Mouse (Mus musculus): ENCODE data around the gene Sulf2. TPM values are rescaled to one million over a fixed set of nuclear protein-coding genes. Genes with fewer than 3 reads are reported as not detected.

Sulf2 gene
- polyA plus RNA-seq, 1 experiment from 2014 or later = 113 TPM

GRCm38 (mm10) chr2:166125492-166126252, 29.8 kb downstream of the Sulf2 start:
- no peak overlapping the region for H3K27ac ChIP-seq (replicated peaks)
- 64% methylated on average over 13 of the region's 13 CpGs for WGBS
- H3K4me2 ChIP-seq (replicated peaks) = no peak overlapping the region
- H3K4me3 ChIP-seq = no peak overlapping the region
- no peaks in the 10 kb centered on the region for H3K4me1 ChIP-seq
- H3K36me3 ChIP-seq = 0 out of 2 replicates have a peak, but pooled peaks cover 5% of the 10 kb centered on the region
- no peak for ATAC-seq (ENCODE audit: low FRiP score, low read depth)
- no peaks in the 10 kb centered on the region for H3K9me3 ChIP-seq
- no peaks in the 10 kb centered on the region for H3K27me3 ChIP-seq
- H3K9ac ChIP-seq (replicated peaks) = no peak overlapping the region

DNA sequence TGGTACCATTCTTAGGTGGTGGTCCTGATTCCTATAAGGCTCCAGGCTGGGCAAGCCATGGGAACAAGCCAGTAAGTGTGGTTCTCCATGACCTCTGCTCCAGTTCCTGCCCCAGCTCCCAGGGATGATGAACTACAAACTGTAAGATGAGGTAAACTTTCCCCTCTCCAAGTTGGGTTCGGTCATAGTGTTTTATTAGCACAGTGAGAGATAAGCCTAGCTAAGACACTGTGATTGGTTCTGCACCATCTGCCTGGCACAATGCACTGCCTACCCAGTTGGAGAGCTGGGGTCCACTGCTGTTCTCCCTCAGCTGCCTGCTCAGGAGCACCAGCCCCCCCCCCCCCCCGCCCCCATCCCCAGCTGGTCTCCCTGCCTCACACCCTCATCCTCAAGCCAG, 30.4 kb downstream of the Sulf2 start:
- no peak overlapping the region for H3K9ac ChIP-seq (replicated peaks)
- H3K4me1 ChIP-seq = no peaks in the 10 kb centered on the region
- no peak for ATAC-seq (ENCODE audit: low FRiP score, low read depth)
- H3K4me2 ChIP-seq (replicated peaks) = no peak overlapping the region
- no peak overlapping the region for H3K27ac ChIP-seq (replicated peaks)
- no peaks in the 10 kb centered on the region for H3K9me3 ChIP-seq
- H3K4me3 ChIP-seq = no peak overlapping the region
- H3K36me3 ChIP-seq = 0 out of 2 replicates have a peak, but pooled peaks cover 5% of the 10 kb centered on the region
- 96% methylated on average over 1 of the region's 2 CpGs for WGBS
- no peaks in the 10 kb centered on the region for H3K27me3 ChIP-seq

GRCm38 (mm10) chr2:166122781-166123180, 32.7 kb downstream of the Sulf2 start:
- Histone ChIP-seq H3K4me1 (no peaks in the 10 kb centered on the region), H3K27ac (replicated peaks) (no peak overlapping the region), H3K4me3 (no peak overlapping the region), H3K9ac (replicated peaks) (no peak overlapping the region), H3K27me3 (no peaks in the 10 kb centered on the region), H3K36me3 (0 out of 2 replicates have a peak, but pooled peaks cover 5% of the 10 kb centered on the region), H3K9me3 (no peaks in the 10 kb centered on the region), H3K4me2 (replicated peaks) (no peak overlapping the region)
- 95% methylated on average over 6 of the region's 6 CpGs for WGBS
- no peak for ATAC-seq (ENCODE audit: low FRiP score, low read depth)

- H3K36me3 ChIP-seq = peaks cover 8% of the 10 kb centered on the region
- 86% methylated on average over 14 of the region's 14 CpGs for WGBS
Observed at GRCm38 (mm10) chr2:166121681-166122355, 33.6 kb downstream of the Sulf2 start.

GRCm38 (mm10) chr2:166119992-166120391, 35.5 kb downstream of the Sulf2 start:
- WGBS = 85% methylated on average over 2 of the region's 2 CpGs
- Histone ChIP-seq H3K27ac (replicated peaks) (no peak overlapping the region), H3K9ac (replicated peaks) (no peak overlapping the region), H3K4me1 (no peaks in the 10 kb centered on the region), H3K4me3 (no peak overlapping the region), H3K4me2 (replicated peaks) (no peak overlapping the region), H3K27me3 (no peaks in the 10 kb centered on the region), H3K9me3 (no peaks in the 10 kb centered on the region), H3K36me3 (peaks cover 21% of the 10 kb centered on the region)
- no peak for ATAC-seq (ENCODE audit: low FRiP score, low read depth)

More at GRCm38 (mm10) chr2:166121681-166122355, 33.6 kb downstream of the Sulf2 start:
- Histone ChIP-seq H3K4me2 (replicated peaks) (no peak overlapping the region), H3K9me3 (no peaks in the 10 kb centered on the region), H3K27me3 (no peaks in the 10 kb centered on the region), H3K9ac (replicated peaks) (no peak overlapping the region), H3K4me3 (no peak overlapping the region), H3K4me1 (no peaks in the 10 kb centered on the region), H3K27ac (replicated peaks) (no peak overlapping the region)
- ATAC-seq (ENCODE audit: low FRiP score, low read depth) = no peak

DNA sequence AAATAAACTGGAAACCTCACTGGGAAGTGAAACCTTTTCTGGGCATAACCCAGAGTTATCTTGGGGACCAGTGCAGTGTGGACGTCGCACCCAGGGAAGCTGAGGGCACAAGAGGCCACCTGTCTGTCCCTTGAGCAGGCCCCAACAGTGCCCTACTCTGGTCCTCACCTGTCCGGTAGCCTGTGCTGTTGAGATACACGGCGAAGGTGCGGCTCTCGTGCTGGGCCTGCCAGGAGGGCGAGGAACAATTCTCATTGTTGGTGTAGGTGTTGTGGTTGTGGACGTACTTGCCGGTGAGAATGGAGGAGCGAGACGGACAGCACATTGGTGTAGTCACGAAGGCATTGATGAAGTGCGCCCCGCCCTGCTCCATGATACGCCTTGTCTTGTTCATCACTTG, 38.8 kb downstream of the Sulf2 start:
- H3K36me3 ChIP-seq = peaks cover 16% of the 10 kb centered on the region

GRCm38 (mm10) chr2:166116278-166116608, 39.2 kb downstream of the Sulf2 start:
- no peak for ATAC-seq (ENCODE audit: low FRiP score, low read depth)
- 90% methylated on average over 7 of the region's 7 CpGs for WGBS
- peaks cover 16% of the 10 kb centered on the region for H3K36me3 ChIP-seq

More for the DNA sequence above, 38.8 kb downstream of the Sulf2 start:
- Histone ChIP-seq H3K27me3 (peaks cover 6% of the 10 kb centered on the region; the same call in 1 of the 2 replicates), H3K9me3 (no peaks in the 10 kb centered on the region), H3K27ac (replicated peaks) (no peak overlapping the region), H3K9ac (replicated peaks) (no peak overlapping the region), H3K4me1 (peaks cover 11% of the 10 kb centered on the region), H3K4me2 (replicated peaks) (no peak overlapping the region), H3K4me3 (no peak overlapping the region)
- 96% methylated on average over 16 of the region's 16 CpGs for WGBS
- no peak for ATAC-seq (ENCODE audit: low FRiP score, low read depth)

GRCm38 (mm10) chr2:166115571-166116277, 39.7 kb downstream of the Sulf2 start:
- Histone ChIP-seq H3K36me3 (peaks cover 16% of the 10 kb centered on the region), H3K4me2 (replicated peaks) (no peak overlapping the region), H3K4me3 (no peak overlapping the region), H3K27ac (replicated peaks) (no peak overlapping the region), H3K9ac (replicated peaks) (no peak overlapping the region), H3K9me3 (no peaks in the 10 kb centered on the region), H3K27me3 (peaks cover 6% of the 10 kb centered on the region; the same call in 1 of the 2 replicates), H3K4me1 (peaks cover 11% of the 10 kb centered on the region)
- 94% methylated on average over 15 of the region's 15 CpGs for WGBS
- no peak for ATAC-seq (ENCODE audit: low FRiP score, low read depth)

More at GRCm38 (mm10) chr2:166116278-166116608, 39.2 kb downstream of the Sulf2 start:
- H3K9ac ChIP-seq (replicated peaks) = no peak overlapping the region
- no peak overlapping the region for H3K4me2 ChIP-seq (replicated peaks)
- peaks cover 11% of the 10 kb centered on the region for H3K4me1 ChIP-seq
- H3K27me3 ChIP-seq = peaks cover 6% of the 10 kb centered on the region; the same call in 1 of the 2 replicates
- H3K4me3 ChIP-seq = no peak overlapping the region
- H3K9me3 ChIP-seq = no peaks in the 10 kb centered on the region
- H3K27ac ChIP-seq (replicated peaks) = no peak overlapping the region

GRCm38 (mm10) chr2:166112986-166113385, 42.5 kb downstream of the Sulf2 start:
- 93% methylated on average over 11 of the region's 11 CpGs for WGBS
- Histone ChIP-seq H3K27me3 (peaks cover 6% of the 10 kb centered on the region; the same call in 1 of the 2 replicates), H3K9me3 (no peaks in the 10 kb centered on the region), H3K4me2 (replicated peaks) (no peak overlapping the region), H3K27ac (replicated peaks) (no peak overlapping the region), H3K4me3 (no peak overlapping the region), H3K4me1 (peaks cover 11% of the 10 kb centered on the region), H3K9ac (replicated peaks) (no peak overlapping the region), H3K36me3 (peaks cover 16% of the 10 kb centered on the region)
- ATAC-seq (ENCODE audit: low FRiP score, low read depth) = no peak

DNA sequence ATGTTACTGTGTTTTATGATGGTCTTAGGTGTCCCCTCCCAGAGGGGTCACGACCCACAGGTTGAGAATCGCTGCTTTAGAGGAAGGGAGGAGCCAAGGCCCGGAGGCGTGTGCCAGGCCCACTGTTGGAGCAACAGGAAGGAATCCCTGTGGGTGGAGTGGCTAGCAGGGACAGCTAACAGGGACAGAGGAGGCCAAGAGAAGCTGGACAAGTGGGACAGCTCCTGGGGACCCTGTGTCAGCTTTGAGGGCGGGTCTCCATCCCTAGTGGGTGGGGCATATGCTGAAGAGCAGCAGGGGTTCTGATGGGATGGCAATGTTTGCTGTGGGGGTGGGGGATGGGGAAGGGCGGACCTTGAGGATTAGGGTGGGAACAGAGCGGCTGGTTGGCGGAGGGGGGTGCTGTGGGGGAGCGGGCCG, 43.6 kb downstream of the Sulf2 start:
- H3K27me3 ChIP-seq = peaks cover 6% of the 10 kb centered on the region; the same call in 1 of the 2 replicates
- peaks cover 13% of the 10 kb centered on the region for H3K36me3 ChIP-seq
- no peak overlapping the region for H3K4me3 ChIP-seq
- no peaks in the 10 kb centered on the region for H3K9me3 ChIP-seq
- H3K9ac ChIP-seq (replicated peaks) = no peak overlapping the region
- peaks cover 11% of the 10 kb centered on the region for H3K4me1 ChIP-seq
- peak; percentile 67 for ATAC-seq (ENCODE audit: low FRiP score, low read depth)
- no peak overlapping the region for H3K27ac ChIP-seq (replicated peaks)
- 27% methylated on average over 10 of the region's 10 CpGs for WGBS
- no peak overlapping the region for H3K4me2 ChIP-seq (replicated peaks)

DNA sequence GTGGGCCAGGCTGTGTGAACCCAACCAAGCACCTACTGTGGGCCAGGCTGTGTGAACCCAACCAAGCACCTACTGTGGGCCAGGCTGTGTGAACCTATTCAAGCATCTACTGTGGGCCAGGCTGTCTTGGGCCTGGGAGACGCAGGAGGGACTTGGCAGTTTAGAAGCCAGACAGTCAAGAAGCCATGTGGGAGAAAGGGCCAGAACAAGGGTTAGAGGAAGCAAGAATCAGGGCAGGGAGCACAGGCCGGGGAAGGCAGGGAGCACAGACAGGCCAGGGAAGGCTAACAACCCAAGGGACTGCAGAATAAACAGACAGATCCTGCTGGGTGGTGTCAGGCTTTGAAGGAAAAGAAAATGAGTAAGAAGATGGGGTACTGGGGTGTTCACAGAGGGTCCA, 44.2 kb downstream of the Sulf2 start:
- Histone ChIP-seq H3K4me1 (peaks cover 11% of the 10 kb centered on the region), H3K9ac (replicated peaks) (no peak overlapping the region), H3K36me3 (peaks cover 8% of the 10 kb centered on the region), H3K4me3 (no peak overlapping the region), H3K27me3 (peaks cover 6% of the 10 kb centered on the region; the same call in 1 of the 2 replicates), H3K4me2 (replicated peaks) (no peak overlapping the region), H3K9me3 (no peaks in the 10 kb centered on the region), H3K27ac (replicated peaks) (no peak overlapping the region)
- no peak for ATAC-seq (ENCODE audit: low FRiP score, low read depth)
- 83% methylated on average over 2 of the region's 2 CpGs for WGBS

GRCm38 (mm10) chr2:166110764-166111163, 44.7 kb downstream of the Sulf2 start:
- Histone ChIP-seq H3K27ac (replicated peaks) (no peak overlapping the region), H3K9ac (replicated peaks) (no peak overlapping the region), H3K4me3 (no peak overlapping the region), H3K4me1 (peaks cover 11% of the 10 kb centered on the region), H3K27me3 (peaks cover 6% of the 10 kb centered on the region; the same call in 1 of the 2 replicates), H3K36me3 (peaks cover 4% of the 10 kb centered on the region; the same call in 1 of the 2 replicates), H3K9me3 (no peaks in the 10 kb centered on the region), H3K4me2 (replicated peaks) (no peak overlapping the region)
- WGBS = 79% methylated on average over 8 of the region's 8 CpGs
- no peak for ATAC-seq (ENCODE audit: low FRiP score, low read depth)

Data from midbrain, embryonic 12.5 days (tissue).